Mouse (Mus musculus) lung, embryonic 14.5 days (tissue): ENCODE measurements around the gene Pawr. TPM values are rescaled to one million over a fixed set of nuclear protein-coding genes. Genes with fewer than 3 reads are reported as not detected.

ENCODE experiments used
- ATAC-seq: fragments of 200-750 bp; cut with Nextera tagmentation; 2 replicates; pipeline ENCODE4 v1.8.0; 2017; ENCODE audit warnings: mild to moderate bottlenecking, moderate TSS enrichment, moderate library complexity; ENCODE audit not compliant: insufficient read depth
- DNase-seq: peaks from one replicate; pipeline ENCODE4 v3.0.0-alpha.2; 2015
- H3K27ac ChIP-seq: fragments of 300-500 bp; sonication (generic); 2 replicates; pipeline ENCODE4 v1.5.1; 2014; ENCODE audit warnings: low read depth, mild to moderate bottlenecking, moderate library complexity
- H3K27me3 ChIP-seq: fragments of 300-500 bp; sonication (generic); 2 replicates; pipeline ENCODE4 v1.6.1; 2014; ENCODE audit warnings: low read length, control low read depth; ENCODE audit not compliant: insufficient read depth
- H3K36me3 ChIP-seq: fragments of 300-500 bp; sonication (generic); 2 replicates; pipeline ENCODE4 v1.6.1; 2014; ENCODE audit warnings: control low read depth; ENCODE audit not compliant: insufficient read depth
- H3K4me1 ChIP-seq: fragments of 300-500 bp; sonication (generic); 2 replicates; pipeline ENCODE4 v1.6.1; 2014; ENCODE audit warnings: antibody characterized with exemption, control low read depth; ENCODE audit not compliant: insufficient read depth
- H3K4me2 ChIP-seq: fragments of 300-500 bp; sonication (generic); 2 replicates; pipeline ENCODE4 v1.6.1; 2014; ENCODE audit warnings: mild to moderate bottlenecking
- H3K4me3 ChIP-seq: fragments of 300-500 bp; sonication (generic); 2 replicates; pipeline ENCODE4 v1.5.1; 2014; ENCODE audit warnings: low read depth, low read length
- H3K9ac ChIP-seq: fragments of 300-500 bp; sonication (generic); 2 replicates; pipeline ENCODE4 v1.6.1; 2014
- H3K9me3 ChIP-seq: fragments of 300-500 bp; sonication (generic); 2 replicates; pipeline ENCODE4 v1.6.1; 2016; ENCODE audit warnings: low read depth, low read length, control low read depth
- CTCF ChIP-seq: IDR thresholded peaks from 2 replicates; pipeline ENCODE4 v1.5.1; 2016; ENCODE audit warnings: antibody characterized with exemption, low read depth
- WGBS: fragments of 180-500 bp; shearing (Covaris S2); extraction: QIAGEN DNeasy Blood & Tissue Kit; methylation state at CpG from one replicate; pipeline ENCODE4 v1.1.7; 2014; 5-methylcytosine and 5-hydroxymethylcytosine counted together
- polyA plus RNA-seq: library from polyadenylated mRNA; unstranded; fragments of >200 nt; fragmentation: Nextera tagmentation; extraction: Ambion mirVana; gene quantifications from 2 replicates; pipeline ENCODE4 v1.2.1, GENCODE M21; 2014

Gene Pawr
- polyA plus RNA-seq, 1 experiment from 2014 or later, result 27.4 TPM

DNA sequence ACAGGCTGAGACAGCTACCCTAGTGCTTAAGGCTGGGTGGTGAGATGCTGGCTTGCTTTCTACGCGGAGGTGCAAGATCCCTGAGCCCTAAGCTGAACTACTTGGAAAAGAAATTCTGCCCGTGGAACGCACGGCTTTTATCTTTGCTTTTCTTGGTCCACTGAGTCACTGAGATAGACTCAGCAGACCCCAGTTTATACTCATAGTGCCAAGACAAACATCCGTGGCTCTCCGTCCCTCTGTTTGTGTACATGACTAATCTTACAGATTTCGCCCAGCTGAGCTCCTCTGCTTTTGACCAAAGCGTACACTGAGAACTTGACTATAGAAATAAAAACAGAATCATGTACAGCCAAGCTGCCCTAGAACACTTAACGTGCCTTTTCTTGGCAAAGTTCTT, 113.7 kb downstream of the Pawr start:
- no peak overlapping the region for H3K9ac ChIP-seq
- no peaks in the 10 kb centered on the region for H3K27me3 ChIP-seq
- WGBS, result 11% methylated on average over 10 of the region's 10 CpGs
- H3K4me3 ChIP-seq, result peak overlapping the region; percentile 34
- peak; percentile 23 for ATAC-seq
- H3K36me3 ChIP-seq, result no peaks in the 10 kb centered on the region
- H3K9me3 ChIP-seq, result no peaks in the 10 kb centered on the region
- H3K4me2 ChIP-seq, result peak overlapping the region; percentile 65
- peaks cover 20% of the 10 kb centered on the region for H3K4me1 ChIP-seq
- H3K27ac ChIP-seq, result peak overlapping the region; percentile 71
- DNase-seq, result no peak
- TF ChIP-seq CTCF, result no peak

DNA sequence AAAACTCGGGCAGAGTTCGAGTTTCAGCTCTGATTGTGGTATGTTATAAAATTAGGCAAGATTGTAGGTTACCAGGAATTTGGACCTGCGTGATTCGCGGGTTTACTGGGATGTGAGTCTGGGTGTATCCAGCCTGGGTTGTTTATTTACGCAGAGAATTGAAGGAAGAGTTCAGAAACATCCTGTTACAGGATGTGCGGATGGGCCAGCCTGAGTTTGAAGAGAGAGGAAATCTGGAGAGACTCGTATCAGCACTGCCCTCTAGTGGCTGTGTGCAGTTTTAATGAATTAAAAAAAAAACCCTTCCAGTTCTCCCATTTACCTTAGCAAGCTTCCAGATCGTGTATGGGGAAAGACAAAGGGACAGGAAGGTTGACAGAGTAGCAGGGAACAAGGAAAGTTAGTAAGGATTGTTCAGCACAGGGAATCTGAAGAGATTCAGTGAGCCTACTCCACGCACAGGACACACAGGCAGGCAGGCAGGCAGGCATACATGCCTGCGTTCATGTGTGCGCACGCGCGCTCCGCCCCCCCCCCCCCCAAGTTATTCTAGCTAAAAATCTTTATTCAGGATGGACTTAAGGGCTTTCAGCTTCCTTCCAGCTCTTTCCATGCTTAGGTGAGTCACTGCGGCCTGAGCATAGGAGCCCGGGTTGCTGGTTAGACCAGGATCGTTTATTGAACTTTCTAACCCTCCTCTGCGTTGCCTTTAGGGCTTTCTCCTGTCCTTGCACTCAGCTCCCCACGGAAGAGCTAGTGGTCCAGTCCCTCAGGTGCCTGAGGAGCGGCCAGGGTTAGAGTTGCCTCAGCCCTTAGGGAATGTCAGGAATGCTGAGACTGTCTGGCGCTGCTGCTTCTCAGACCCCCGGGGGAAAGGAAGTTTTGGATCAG, 114.4 kb downstream of the Pawr start:
- H3K27ac ChIP-seq, result peak overlapping the region; percentile 71
- peak overlapping the region; percentile 34 for H3K4me3 ChIP-seq
- DNase-seq (peak; percentile 94), ATAC-seq (peak; percentile 68)
- H3K9me3 ChIP-seq, result no peaks in the 10 kb centered on the region
- H3K9ac ChIP-seq, result peak overlapping the region; percentile 41
- peaks cover 20% of the 10 kb centered on the region for H3K4me1 ChIP-seq
- WGBS, result 4% methylated on average over 24 of the region's 24 CpGs
- TF ChIP-seq CTCF, result peak; percentile 75
- no peaks in the 10 kb centered on the region for H3K36me3 ChIP-seq
- no peaks in the 10 kb centered on the region for H3K27me3 ChIP-seq
- H3K4me2 ChIP-seq, result peak overlapping the region; percentile 65

DNA sequence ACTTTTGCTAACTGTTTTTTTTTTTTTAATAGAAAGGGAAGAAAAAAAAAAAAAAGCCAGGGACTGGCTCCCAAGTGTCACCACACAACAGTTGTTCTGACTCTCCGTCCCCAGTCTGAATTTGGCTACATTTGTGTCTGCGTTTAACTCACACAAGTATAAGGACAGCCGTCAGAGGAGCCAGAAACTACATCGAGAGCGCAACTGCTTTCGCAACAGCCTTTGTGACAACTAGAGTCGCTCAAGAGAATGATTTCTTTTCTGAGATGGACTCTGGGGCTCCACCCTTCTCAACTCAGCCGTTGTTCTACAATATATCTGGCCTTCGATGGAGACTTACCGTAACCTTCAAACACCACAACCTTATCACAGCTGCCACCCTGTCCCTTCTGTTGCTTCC, 115.3 kb downstream of the Pawr start:
- no peak for TF ChIP-seq CTCF
- Histone ChIP-seq H3K4me1 (peaks cover 20% of the 10 kb centered on the region), H3K27me3 (no peaks in the 10 kb centered on the region), H3K9ac (no peak overlapping the region), H3K4me2 (peak overlapping the region; percentile 65), H3K36me3 (no peaks in the 10 kb centered on the region), H3K4me3 (no peak overlapping the region), H3K9me3 (no peaks in the 10 kb centered on the region), H3K27ac (peak overlapping the region; percentile 71; the same call in 1 of the 2 replicates)
- WGBS, result 23% methylated on average over 10 of the region's 10 CpGs
- DNase-seq, result peak; percentile 76
- ATAC-seq, result peak; percentile 6; the same call in 1 of the 2 replicates

DNA sequence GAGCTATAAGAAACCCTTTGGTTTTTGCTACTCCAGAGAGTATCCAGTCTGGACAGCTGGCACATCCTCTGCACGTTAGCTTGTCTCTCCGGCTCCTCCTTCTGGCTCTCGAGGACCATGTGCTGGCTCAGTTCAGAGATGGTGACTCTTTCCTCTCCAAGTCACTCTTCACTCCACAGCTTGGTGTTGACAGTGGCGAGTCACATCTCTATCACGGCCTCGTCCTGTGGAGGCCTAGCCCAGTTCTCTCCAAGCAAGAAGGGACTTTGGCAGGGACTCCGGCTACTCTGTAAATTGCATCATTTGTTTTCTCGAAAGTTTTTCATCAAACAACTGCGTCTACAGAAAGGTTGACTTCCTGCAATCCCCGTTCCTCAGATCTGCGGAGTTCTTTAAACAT, 116.5 kb downstream of the Pawr start:
- Histone ChIP-seq H3K27ac (no peak overlapping the region), H3K36me3 (no peaks in the 10 kb centered on the region), H3K27me3 (no peaks in the 10 kb centered on the region), H3K4me1 (peaks cover 20% of the 10 kb centered on the region), H3K4me2 (no peak overlapping the region), H3K9me3 (no peaks in the 10 kb centered on the region), H3K9ac (no peak overlapping the region), H3K4me3 (no peak overlapping the region)
- DNase-seq (peak; percentile 62), ATAC-seq (peak; percentile 33)
- peak; percentile 11; the same call in 1 of the 2 replicates for TF ChIP-seq CTCF
- WGBS, result 47% methylated on average over 11 of the region's 11 CpGs

DNA sequence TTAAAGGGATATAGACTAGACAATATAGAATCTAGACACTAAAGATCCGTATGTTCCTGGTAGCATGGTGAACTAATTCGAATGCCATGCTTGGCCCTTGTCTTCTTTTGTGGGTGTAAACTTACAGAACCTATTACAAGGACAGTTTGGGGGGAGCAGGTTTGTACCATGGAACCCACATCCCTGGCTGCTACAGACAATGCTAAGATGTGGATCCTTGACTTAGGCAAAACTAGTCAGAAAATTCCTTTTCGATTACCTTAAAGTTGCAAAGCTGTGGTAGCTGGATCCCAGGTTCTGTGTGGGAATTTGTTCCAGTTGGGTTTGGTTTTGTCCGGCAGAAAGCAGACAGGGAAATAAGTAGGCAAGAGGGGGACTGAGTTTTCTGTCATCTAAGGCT, 118.5 kb downstream of the Pawr start:
- Histone ChIP-seq H3K4me2 (no peak overlapping the region), H3K9ac (no peak overlapping the region), H3K4me3 (no peak overlapping the region), H3K36me3 (no peaks in the 10 kb centered on the region), H3K9me3 (no peaks in the 10 kb centered on the region), H3K27me3 (no peaks in the 10 kb centered on the region), H3K27ac (no peak overlapping the region), H3K4me1 (peaks cover 23% of the 10 kb centered on the region)
- ATAC-seq, result no peak
- WGBS, result 79% methylated on average over 4 of the region's 4 CpGs
- no peak for DNase-seq
- TF ChIP-seq CTCF, result no peak

DNA sequence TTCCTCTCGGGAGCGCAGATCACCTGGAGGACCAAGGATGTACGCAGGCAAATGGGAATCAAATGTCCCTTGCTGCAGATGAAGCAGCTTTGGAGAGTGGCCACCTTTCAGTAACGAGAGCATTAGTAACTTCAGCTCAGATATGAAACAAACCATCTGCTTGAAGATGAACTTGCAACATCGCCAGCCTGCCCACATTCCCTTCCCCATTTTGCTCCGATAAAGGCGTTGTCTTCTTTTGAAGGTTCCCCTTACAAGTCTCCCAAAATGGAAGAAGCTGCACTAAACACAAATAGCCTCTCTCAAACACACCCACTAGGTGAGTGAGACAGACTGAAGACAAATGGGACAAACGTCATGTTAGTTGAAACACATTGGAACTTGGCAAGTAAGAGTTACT, 119.6 kb downstream of the Pawr start:
- WGBS, result 77% methylated on average over 8 of the region's 8 CpGs

DNA sequence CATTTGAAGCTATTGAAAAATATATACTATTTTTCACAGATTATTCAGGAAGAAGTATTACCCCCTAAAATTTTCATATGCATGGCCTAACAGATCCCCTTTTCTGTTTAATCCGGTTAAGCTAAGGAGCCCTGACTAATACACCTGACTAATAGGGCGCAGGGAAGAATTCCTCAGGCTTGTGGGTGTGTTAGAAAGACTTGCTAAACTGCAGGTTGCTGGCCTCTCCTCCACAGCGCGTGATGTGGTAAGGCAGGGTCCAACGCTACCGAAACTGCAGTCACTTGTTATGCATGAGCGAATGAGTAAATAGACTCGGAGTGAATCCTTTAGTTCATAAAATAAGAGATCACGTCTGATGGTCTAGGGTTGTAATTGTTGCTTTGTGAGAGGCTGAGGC, 120.5 kb downstream of the Pawr start:
- ATAC-seq, result no peak
- DNase-seq, result no peak
- Histone ChIP-seq H3K4me1 (peaks cover 16% of the 10 kb centered on the region), H3K27ac (no peak overlapping the region), H3K4me2 (no peak overlapping the region), H3K4me3 (no peak overlapping the region), H3K9ac (no peak overlapping the region), H3K9me3 (no peaks in the 10 kb centered on the region), H3K27me3 (no peaks in the 10 kb centered on the region), H3K36me3 (no peaks in the 10 kb centered on the region)
- TF ChIP-seq CTCF, result no peak
- WGBS, result 94% methylated on average over 9 of the region's 9 CpGs

More for the DNA sequence above, 119.6 kb downstream of the Pawr start:
- peaks cover 17% of the 10 kb centered on the region for H3K4me1 ChIP-seq
- no peak for DNase-seq
- no peaks in the 10 kb centered on the region for H3K9me3 ChIP-seq
- no peaks in the 10 kb centered on the region for H3K27me3 ChIP-seq
- no peak for TF ChIP-seq CTCF
- no peak overlapping the region for H3K4me3 ChIP-seq
- H3K27ac ChIP-seq, result no peak overlapping the region
- H3K36me3 ChIP-seq, result no peaks in the 10 kb centered on the region
- no peak overlapping the region for H3K9ac ChIP-seq
- ATAC-seq, result no peak
- no peak overlapping the region for H3K4me2 ChIP-seq
